Mouse (Mus musculus): ENCODE data around the gene Slco3a1.

GRCm38 (mm10) chr7:74552000-74552358 lies 2.6 kb downstream of the Slco3a1 start:
- TF ChIP-seq CTCF (IDR thresholded peaks at IDR 0.05; ENCODE audit: low read depth) = no peak
- TF ChIP-seq EP300 (IDR thresholded peaks at IDR 0.05; ENCODE audit: low read depth) = no peak
